Mouse (Mus musculus): ENCODE results near the gene Trim16. TPM values are rescaled to one million over a fixed set of nuclear protein-coding genes. Genes with fewer than 3 reads are reported as not detected.

Gene Trim16
- 16.1 and 16.3 TPM in 2 replicates for total RNA-seq (2017)

GRCm38 (mm10) chr11:62820059-62820541, at the start of gene Trim16:
Trim16 (plus strand) TSS chr11:62820231.
- peak; percentile 73 for ATAC-seq (replicated peaks; ENCODE audit: low read depth, poor library complexity, severe bottlenecking)

DNA sequence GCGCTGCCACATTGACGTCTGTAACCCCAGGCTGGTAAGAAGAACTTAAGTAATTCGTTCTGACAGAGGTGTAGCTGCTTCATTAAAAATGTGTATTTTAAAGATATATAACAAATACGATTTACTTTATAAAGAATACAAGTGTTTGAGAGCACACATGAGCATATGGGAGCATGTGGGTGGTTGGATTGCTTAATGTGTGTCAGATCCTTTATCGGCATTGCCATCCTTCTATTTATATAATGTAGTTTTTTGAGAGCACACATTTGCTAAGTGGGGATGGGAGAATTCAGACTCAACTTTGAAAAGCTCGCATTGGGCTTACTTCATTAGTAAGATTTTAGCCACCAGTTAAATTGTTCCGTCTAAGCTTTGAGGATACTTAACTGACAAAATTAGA, 43.5 kb upstream of the Trim16 start:
- ATAC-seq (replicated peaks; ENCODE audit: low read depth, poor library complexity, severe bottlenecking) = no peak

- ATAC-seq (replicated peaks; ENCODE audit: low read depth, poor library complexity, severe bottlenecking) = peak; percentile 98
These were observed 31.0 kb upstream of the Trim16 start, which contains the start of gene Zfp286 for GRCm38 (mm10) chr11:62788935-62789616. Zfp286 (minus strand) TSS chr11:62789462.

GRCm38 (mm10) chr11:62789617-62789936, 30.5 kb upstream of the Trim16 start:
- no peak for ATAC-seq (replicated peaks; ENCODE audit: low read depth, poor library complexity, severe bottlenecking)

DNA sequence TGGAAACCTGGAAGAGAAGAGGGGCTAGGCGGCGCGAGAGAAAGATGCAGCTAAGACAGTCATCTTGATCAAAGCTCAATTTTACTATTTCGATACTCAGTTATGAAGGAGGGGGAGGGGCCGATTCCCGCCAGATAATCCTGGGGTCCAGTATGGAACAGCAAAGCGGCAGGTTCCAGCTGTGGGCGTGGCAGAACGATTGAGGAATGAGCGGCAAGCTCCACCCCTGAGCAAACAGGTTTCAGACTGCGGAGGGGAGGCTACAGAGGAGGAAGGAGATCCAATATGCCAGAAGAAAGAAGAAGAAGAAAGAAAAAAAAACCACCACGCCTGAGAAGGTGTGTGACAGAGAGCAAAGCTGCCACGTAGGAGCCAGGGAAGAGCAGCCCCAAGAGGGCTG, 15.9 kb upstream of the Trim16 start:
- ATAC-seq (replicated peaks; ENCODE audit: low read depth, poor library complexity, severe bottlenecking) = no peak

- peak; percentile 57 for ATAC-seq (replicated peaks; ENCODE audit: low read depth, poor library complexity, severe bottlenecking)
These were observed 12.1 kb upstream of the Trim16 start for GRCm38 (mm10) chr11:62807965-62808364.

DNA sequence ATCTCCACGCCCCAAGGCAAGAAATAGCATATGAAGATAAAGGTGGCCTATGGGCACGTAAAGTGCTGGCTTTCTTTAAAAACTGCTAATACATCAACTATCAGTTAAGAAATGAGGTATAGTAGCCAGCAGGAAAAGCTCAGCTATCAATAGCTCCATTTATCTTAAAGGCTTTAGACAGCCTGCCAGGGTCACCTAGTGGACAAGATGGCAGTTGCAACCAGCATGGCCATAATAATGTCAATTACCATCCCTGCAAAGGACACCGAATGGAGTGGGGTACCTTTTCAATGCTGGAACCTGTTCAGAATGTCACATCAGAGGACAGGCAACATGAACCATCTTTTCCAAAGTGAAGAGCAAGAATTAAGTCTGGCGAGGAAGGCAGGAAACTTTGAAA, 10.8 kb upstream of the Trim16 start:
- peak; percentile 69 for ATAC-seq (replicated peaks; ENCODE audit: low read depth, poor library complexity, severe bottlenecking)

DNA sequence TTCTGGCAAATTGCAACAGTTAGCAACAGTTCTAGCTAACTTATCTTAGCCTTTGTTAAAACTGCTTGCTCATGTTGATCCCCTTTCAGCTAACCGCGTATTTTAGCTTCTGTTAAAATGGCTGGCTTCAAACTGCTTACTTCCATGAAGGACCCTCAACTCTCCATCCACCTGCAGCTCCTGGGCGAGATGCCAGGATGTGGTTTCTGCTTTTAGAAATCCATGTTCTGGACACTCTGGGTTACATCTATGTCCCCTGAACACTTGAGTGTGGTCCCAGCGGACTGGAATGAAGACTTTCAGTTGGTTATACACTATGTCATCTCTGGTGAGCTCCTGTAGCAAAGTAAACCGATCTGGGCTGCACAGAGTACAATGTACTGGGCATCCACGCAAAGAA, 7.8 kb upstream of the Trim16 start:
- ATAC-seq (replicated peaks; ENCODE audit: low read depth, poor library complexity, severe bottlenecking) = no peak

DNA sequence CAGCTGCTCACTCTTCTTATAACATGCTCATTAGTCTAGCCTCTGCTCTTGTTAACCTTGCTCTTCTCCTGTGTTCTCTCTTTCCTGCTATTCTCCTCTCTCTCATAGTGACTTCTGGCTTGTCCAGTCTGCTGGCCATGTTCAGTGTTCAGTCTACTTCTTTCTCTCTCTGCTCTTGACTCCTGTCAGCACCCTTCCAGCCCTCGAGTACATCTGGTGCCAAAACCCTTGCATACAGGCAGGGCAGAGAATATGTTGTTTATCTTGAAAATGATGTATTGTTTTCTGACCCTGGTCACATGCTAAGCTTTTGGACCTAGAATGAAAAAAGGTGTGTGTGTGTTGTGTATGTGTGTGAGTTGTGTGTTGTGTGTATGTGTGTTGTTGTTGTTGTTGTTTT, 6.5 kb upstream of the Trim16 start:
- ATAC-seq (replicated peaks; ENCODE audit: low read depth, poor library complexity, severe bottlenecking) = no peak

DNA sequence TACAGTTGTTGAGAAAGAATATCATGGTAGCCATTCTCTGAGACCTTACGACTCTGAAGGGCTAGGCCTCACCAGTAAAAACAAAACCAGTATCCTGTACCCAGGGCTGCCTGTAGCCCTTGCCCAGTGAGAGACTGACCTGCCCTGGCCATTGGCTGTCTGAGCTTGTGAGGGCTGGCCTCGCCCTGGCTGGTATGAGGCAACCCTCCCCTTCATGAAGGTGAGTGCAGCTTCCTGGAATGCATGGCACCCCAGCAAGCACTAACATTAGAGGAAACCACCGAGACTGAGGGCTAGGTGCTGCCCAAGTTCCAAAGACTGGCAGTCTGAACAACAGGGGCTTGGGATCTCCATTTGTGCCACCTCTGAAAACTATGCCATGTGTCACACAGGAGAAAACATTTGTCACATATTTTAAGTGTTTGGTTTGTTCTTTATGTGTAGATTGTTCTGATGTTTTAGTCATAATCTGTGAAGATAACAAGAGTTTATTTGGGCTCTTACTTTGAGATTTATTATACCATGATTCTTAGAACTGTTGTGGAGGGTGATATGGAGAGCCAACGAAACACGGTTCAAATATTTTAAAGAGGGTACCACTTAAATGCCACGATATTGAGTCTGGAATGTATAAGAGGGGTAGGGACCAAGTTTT, 5.9 kb upstream of the Trim16 start:
- ATAC-seq (replicated peaks; ENCODE audit: low read depth, poor library complexity, severe bottlenecking) = 0 out of 2 replicates have a peak, but pooled peaks have one; percentile 1

GRCm38 (mm10) chr11:62814625-62815024, 5.4 kb upstream of the Trim16 start:
- peak; percentile 59 for ATAC-seq (replicated peaks; ENCODE audit: low read depth, poor library complexity, severe bottlenecking)

DNA sequence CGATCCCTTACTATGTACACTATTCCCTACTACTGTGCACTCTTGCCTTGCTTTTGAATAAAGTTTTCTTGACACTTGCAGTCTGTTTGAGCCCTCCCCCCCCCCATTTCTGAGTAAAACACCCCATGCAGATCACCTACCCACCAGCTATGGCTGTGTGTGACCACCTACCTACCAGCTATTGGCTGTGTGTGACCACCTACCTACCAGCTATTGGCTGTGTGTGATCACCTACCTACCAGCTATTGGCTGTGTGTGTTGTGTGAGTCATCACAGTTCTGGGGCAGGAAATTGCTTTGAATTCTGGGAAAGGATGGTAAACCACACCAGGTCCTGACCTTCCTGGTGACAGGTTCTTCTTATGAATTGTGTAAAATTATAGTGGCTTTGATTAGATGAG, 4.6 kb upstream of the Trim16 start:
- ATAC-seq (replicated peaks; ENCODE audit: low read depth, poor library complexity, severe bottlenecking) = no peak

DNA sequence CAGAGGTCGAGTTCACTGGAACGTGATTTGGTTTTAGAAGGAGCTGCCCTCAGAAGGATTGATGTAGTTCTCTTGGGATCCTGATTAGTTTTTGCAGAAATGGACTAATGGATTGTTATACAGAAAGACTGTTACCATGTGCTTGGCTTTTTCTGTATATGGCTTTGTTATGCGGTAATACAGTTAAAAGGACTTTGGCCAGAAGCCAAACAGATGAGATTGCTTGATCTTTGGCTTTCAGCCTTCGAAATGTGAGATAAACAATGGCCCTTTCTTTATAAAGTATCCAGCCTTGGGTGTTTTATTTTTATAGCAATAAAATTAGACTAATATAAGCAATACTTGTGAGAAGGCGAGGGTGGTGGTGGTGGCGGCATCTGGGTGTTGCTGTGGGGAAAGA, 3.4 kb upstream of the Trim16 start:
- no peak for ATAC-seq (replicated peaks; ENCODE audit: low read depth, poor library complexity, severe bottlenecking)

DNA sequence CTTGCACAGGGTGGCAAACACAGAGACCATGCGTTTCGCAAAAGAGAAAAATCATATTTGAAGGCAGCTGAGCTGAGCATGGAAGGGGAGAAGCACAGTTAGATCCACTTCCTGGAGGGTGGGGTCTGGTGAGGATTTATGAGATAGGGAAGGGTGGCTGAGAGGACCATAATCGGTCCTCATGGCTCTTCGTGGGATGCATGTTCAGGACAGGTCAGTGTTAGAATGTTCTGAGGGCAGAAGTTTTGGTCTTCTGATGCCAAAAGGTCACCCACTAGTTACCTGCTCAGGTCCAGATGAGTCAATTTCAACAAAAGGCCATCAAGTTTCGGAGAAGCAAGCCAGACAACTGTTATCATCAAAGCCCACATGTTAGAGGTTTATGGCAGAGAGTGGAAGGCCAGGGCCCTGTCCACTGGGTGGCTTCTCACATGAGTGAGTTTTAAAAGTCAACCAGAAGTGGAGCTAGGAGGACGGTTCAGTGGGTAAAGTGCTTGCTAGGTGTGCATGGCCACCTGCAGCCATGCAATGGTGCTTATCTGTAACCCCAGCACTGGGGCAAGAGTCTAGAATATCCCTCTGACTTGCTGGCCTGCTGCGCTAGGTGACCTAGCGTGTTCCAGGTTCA, 858 bp upstream of the Trim16 start:
- ATAC-seq (replicated peaks; ENCODE audit: low read depth, poor library complexity, severe bottlenecking) = no peak

GRCm38 (mm10) chr11:62820661-62821437, 818 bp downstream of the Trim16 start:
- peak; percentile 16 for ATAC-seq (replicated peaks; ENCODE audit: low read depth, poor library complexity, severe bottlenecking)

DNA sequence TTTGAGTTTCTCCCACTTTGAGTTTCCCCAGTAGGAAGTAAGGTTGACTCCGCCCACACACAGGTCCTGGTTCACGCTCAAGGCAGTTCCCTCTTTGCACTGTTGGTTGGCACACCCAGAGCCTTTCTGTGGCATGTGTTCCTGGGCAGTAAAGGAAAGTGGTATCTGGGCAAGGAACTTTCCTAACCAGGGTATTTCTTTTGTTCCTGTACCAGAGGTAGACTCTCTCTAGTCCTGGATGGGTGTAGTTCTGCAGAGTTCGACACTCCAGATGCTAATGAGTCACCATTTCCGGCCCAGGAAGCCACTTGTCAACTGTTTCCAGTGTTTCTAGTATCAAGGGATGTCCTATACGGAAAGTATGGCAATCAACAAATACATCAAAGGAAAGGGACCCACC, 1.9 kb downstream of the Trim16 start:
- peak; percentile 31 for ATAC-seq (replicated peaks; ENCODE audit: low read depth, poor library complexity, severe bottlenecking)

- ATAC-seq (replicated peaks; ENCODE audit: low read depth, poor library complexity, severe bottlenecking) = no peak
These were observed 4.2 kb downstream of the Trim16 start for GRCm38 (mm10) chr11:62824211-62824610.

DNA sequence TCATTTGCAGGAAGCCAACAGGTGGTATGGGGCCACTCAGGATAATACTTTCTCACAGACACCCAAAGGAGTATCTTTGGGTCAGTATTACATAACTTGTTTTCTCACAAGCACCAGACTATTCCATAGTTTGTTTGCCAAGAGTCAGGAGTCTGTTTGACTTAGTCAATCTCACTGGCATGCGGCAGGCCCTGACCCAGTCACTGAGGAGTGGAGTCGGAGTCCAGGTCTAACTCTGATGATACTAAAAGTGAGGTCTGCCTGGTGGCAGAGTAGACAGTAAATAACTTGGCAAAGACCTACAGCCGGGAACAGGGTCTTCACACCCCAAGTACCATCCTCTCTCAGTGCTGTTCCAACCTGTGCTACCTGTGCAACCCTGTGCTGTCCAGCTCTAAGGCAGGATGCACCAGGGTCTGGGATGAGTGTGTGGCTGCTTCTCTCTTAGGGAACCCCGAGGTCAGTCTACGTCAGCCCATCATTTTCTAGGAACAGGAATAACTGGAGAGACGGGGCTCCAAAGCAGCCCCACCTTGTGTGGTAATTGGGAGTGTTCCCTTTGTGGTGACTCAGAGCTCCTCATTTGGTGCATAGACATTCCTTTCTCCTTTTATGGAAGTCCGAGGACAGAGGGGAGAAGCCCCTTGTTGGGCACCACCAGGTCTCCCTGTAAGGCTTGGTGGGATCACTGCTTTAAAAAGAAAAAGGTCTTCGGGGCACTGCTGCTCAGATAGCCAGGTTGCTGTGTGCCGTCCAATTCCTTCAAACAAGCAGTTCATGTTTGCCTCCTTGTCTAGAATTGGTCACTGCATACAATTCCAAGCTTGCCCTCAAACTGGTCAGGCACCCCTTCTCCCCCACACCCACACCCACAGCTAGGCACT, 5.4 kb downstream of the Trim16 start:
- no peak for ATAC-seq (replicated peaks; ENCODE audit: low read depth, poor library complexity, severe bottlenecking)

DNA sequence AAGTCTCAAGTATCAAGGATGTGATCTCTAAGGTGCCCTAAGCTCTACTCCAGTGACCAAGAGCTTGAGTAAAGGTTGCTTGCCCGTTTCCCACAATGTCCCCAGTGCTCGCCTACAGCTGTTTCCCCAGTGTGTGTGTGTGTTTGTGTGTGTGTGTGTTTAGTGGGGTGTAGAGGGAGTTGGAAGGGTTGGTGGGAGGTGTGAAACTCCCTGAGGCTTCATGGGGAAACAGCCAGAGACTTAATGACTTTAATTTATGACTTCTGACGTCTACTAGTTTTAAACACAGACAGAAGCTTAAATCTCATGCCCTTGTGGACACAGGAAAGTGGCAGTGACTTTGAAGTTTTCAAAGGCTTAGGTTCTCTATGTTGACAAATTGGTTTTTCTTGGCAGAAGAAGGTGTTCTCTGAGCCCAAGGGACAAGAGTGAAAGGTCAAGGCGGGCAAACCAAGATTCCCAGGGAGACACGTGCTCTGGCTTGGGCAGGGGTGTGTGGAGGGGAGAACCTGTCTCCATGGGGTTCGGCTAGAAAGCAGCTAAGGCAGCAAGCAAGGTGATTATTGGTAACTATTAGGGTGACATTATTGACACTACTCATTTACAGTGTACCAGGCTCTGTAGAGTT, 6.2 kb downstream of the Trim16 start:
- ATAC-seq (replicated peaks; ENCODE audit: low read depth, poor library complexity, severe bottlenecking) = no peak

Data from common myeloid progenitor, adult 5-6 weeks (primary cell).